Mouse (Mus musculus): ENCODE results near the gene 4922502D21Rik. TPM values are rescaled to one million over a fixed set of nuclear protein-coding genes. Genes with fewer than 3 reads are reported as not detected.

The 4922502D21Rik gene
- polyA plus RNA-seq (2014; fragmentation: Nextera tagmentation; extraction: Ambion mirVana) = not detected in 2 replicates

GRCm38 (mm10) chr6:129331610-129332009 is at the start of gene 4922502D21Rik:
TSS of gene 4922502D21Rik (minus strand) at chr6:129331796.
- Histone ChIP-seq H3K4me2 (no peak within 1 kb of the TSS), H3K9ac (no peak within 1 kb of the TSS), H3K4me1 (ENCODE audit: insufficient read depth) (no peaks in the 10 kb centered on the region), H3K36me3 (ENCODE audit: insufficient read depth) (no peaks in the 10 kb centered on the region), H3K9me3 (ENCODE audit: low read depth, low read length) (no peaks in the 10 kb centered on the region), H3K27me3 (ENCODE audit: insufficient read depth, low read length) (no peaks in the 10 kb centered on the region), H3K4me3 (ENCODE audit: low read depth, low read length) (no peak within 1 kb of the TSS), H3K27ac (ENCODE audit: low read depth) (no peak within 1 kb of the TSS)
- DNase-seq (no peak), ATAC-seq (ENCODE audit: insufficient read depth) (no peak)
- TF ChIP-seq CTCF (IDR thresholded peaks at IDR 0.05; ENCODE audit: low read depth) = no peak
- WGBS = 42% methylated on average over 11 of the region's 11 CpGs

DNA sequence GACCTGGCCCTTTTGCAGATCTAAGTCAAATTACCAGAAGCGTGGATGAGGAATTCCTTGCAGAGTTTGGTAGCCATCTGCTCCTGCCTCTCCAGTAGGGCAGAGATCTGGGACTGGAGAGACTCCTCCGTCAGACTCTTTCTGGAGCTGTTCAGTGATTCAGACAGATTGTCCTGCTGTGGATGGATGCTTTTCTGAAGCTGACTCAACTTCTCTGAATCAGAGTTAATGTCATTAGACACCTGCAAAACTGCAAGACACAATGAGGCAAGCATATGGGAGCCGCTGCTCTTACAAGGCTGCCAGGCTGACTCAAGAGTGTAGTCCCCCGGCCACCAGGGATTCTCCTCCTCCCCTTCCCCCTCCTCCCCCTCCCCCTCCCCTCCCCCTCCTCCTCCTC is 48.9 kb upstream of the 4922502D21Rik start:
- no peaks in the 10 kb centered on the region for H3K27me3 ChIP-seq (ENCODE audit: insufficient read depth, low read length)
- H3K27ac ChIP-seq (ENCODE audit: low read depth) = no peak overlapping the region
- no peak for TF ChIP-seq CTCF (IDR thresholded peaks at IDR 0.05; ENCODE audit: low read depth)
- 59% methylated on average over 4 of the region's 4 CpGs for WGBS
- DNase-seq (no peak), ATAC-seq (ENCODE audit: insufficient read depth) (no peak)
- H3K4me2 ChIP-seq = no peak overlapping the region
- no peaks in the 10 kb centered on the region for H3K9me3 ChIP-seq (ENCODE audit: low read depth, low read length)
- no peak overlapping the region for H3K4me3 ChIP-seq (ENCODE audit: low read depth, low read length)
- no peaks in the 10 kb centered on the region for H3K36me3 ChIP-seq (ENCODE audit: insufficient read depth)
- no peaks in the 10 kb centered on the region for H3K4me1 ChIP-seq (ENCODE audit: insufficient read depth)
- H3K9ac ChIP-seq = no peak overlapping the region

- no peak for TF ChIP-seq CTCF (IDR thresholded peaks at IDR 0.05; ENCODE audit: low read depth)
- no peak overlapping the region for H3K27ac ChIP-seq (ENCODE audit: low read depth)
- H3K36me3 ChIP-seq (ENCODE audit: insufficient read depth) = no peaks in the 10 kb centered on the region
- DNase-seq (no peak), ATAC-seq (ENCODE audit: insufficient read depth) (no peak)
- no peak overlapping the region for H3K9ac ChIP-seq
- 70% methylated on average over 2 of the region's 2 CpGs for WGBS
- no peaks in the 10 kb centered on the region for H3K27me3 ChIP-seq (ENCODE audit: insufficient read depth, low read length)
- H3K4me1 ChIP-seq (ENCODE audit: insufficient read depth) = no peaks in the 10 kb centered on the region
- H3K4me2 ChIP-seq = no peak overlapping the region
- H3K9me3 ChIP-seq (ENCODE audit: low read depth, low read length) = no peaks in the 10 kb centered on the region
- H3K4me3 ChIP-seq (ENCODE audit: low read depth, low read length) = no peak overlapping the region
These were observed 43.4 kb upstream of the 4922502D21Rik start for GRCm38 (mm10) chr6:129374937-129375471.

GRCm38 (mm10) chr6:129369374-129370132 is 38.0 kb upstream of the 4922502D21Rik start:
- no peak for TF ChIP-seq CTCF (IDR thresholded peaks at IDR 0.05; ENCODE audit: low read depth)
- no peak overlapping the region for H3K9ac ChIP-seq
- H3K4me1 ChIP-seq (ENCODE audit: insufficient read depth) = no peaks in the 10 kb centered on the region
- H3K36me3 ChIP-seq (ENCODE audit: insufficient read depth) = no peaks in the 10 kb centered on the region
- H3K4me3 ChIP-seq (ENCODE audit: low read depth, low read length) = no peak overlapping the region
- H3K27me3 ChIP-seq (ENCODE audit: insufficient read depth, low read length) = no peaks in the 10 kb centered on the region
- H3K27ac ChIP-seq (ENCODE audit: low read depth) = no peak overlapping the region
- ATAC-seq (ENCODE audit: insufficient read depth) (no peak), DNase-seq (no peak)
- H3K9me3 ChIP-seq (ENCODE audit: low read depth, low read length) = no peaks in the 10 kb centered on the region
- no peak overlapping the region for H3K4me2 ChIP-seq
- WGBS = 62% methylated on average over 7 of the region's 7 CpGs

GRCm38 (mm10) chr6:129365959-129366359 is 34.4 kb upstream of the 4922502D21Rik start:
- Histone ChIP-seq H3K4me3 (ENCODE audit: low read depth, low read length) (no peak overlapping the region), H3K36me3 (ENCODE audit: insufficient read depth) (no peaks in the 10 kb centered on the region), H3K4me2 (no peak overlapping the region), H3K4me1 (ENCODE audit: insufficient read depth) (no peaks in the 10 kb centered on the region), H3K27me3 (ENCODE audit: insufficient read depth, low read length) (no peaks in the 10 kb centered on the region), H3K9me3 (ENCODE audit: low read depth, low read length) (no peaks in the 10 kb centered on the region), H3K9ac (no peak overlapping the region), H3K27ac (ENCODE audit: low read depth) (no peak overlapping the region)
- peak; percentile 73 for ATAC-seq (ENCODE audit: insufficient read depth)
- DNase-seq = peak; percentile 90
- TF ChIP-seq CTCF (IDR thresholded peaks at IDR 0.05; ENCODE audit: low read depth) = peak; percentile 88
- 7% methylated on average over 6 of the region's 6 CpGs for WGBS

- ATAC-seq (ENCODE audit: insufficient read depth) = no peak
- Histone ChIP-seq H3K9me3 (ENCODE audit: low read depth, low read length) (no peaks in the 10 kb centered on the region), H3K27ac (ENCODE audit: low read depth) (no peak overlapping the region), H3K4me3 (ENCODE audit: low read depth, low read length) (no peak overlapping the region), H3K4me2 (no peak overlapping the region), H3K4me1 (ENCODE audit: insufficient read depth) (no peaks in the 10 kb centered on the region), H3K36me3 (ENCODE audit: insufficient read depth) (no peaks in the 10 kb centered on the region), H3K27me3 (ENCODE audit: insufficient read depth, low read length) (no peaks in the 10 kb centered on the region), H3K9ac (no peak overlapping the region)
- DNase-seq = no peak
- whole genome bisulfite sequencing = 36% methylated on average over 1 of the region's 1 CpGs
- no peak for TF ChIP-seq CTCF (IDR thresholded peaks at IDR 0.05; ENCODE audit: low read depth)
These were observed 32.3 kb upstream of the 4922502D21Rik start for GRCm38 (mm10) chr6:129363942-129364341.

GRCm38 (mm10) chr6:129359515-129359914 is 27.9 kb upstream of the 4922502D21Rik start:
- WGBS = 85% methylated on average over 2 of the region's 2 CpGs
- Histone ChIP-seq H3K4me1 (ENCODE audit: insufficient read depth) (no peaks in the 10 kb centered on the region), H3K27ac (ENCODE audit: low read depth) (no peak overlapping the region), H3K9me3 (ENCODE audit: low read depth, low read length) (no peaks in the 10 kb centered on the region), H3K4me2 (no peak overlapping the region), H3K36me3 (ENCODE audit: insufficient read depth) (no peaks in the 10 kb centered on the region), H3K9ac (no peak overlapping the region), H3K27me3 (ENCODE audit: insufficient read depth, low read length) (no peaks in the 10 kb centered on the region), H3K4me3 (ENCODE audit: low read depth, low read length) (no peak overlapping the region)
- no peak for DNase-seq
- TF ChIP-seq CTCF (IDR thresholded peaks at IDR 0.05; ENCODE audit: low read depth) = no peak
- ATAC-seq (ENCODE audit: insufficient read depth) = no peak

All from lung, embryonic 14.5 days (tissue).